Mouse (Mus musculus): ENCODE data around the gene Olfr654. TPM values are rescaled to one million over a fixed set of nuclear protein-coding genes. Genes with fewer than 3 reads are reported as not detected.

Gene Olfr654
- polyA plus RNA-seq, 1 experiment from 2014 or later: not detected

DNA sequence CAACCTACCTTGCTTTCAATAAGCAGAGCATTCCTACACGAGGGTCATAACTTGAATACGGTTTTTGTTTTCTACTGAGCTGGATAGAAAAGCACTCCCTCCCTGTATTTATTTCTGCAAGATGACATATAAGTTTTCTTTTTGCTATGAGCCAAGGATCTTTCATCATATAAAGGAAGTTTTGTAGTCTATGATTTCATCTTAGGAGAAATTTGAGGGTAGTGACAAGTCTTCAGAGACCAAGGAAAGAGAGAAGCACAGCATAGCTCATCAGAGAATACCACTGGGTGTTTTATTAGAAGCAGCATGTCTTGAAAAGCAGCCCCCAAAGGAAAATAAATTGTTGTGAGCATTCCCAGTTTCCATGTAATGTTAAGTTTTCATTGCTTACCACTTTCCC lies 14.9 kb downstream of the Olfr654 start, which contains the start of gene Olfr655:
Gene Olfr655, minus strand, starts transcription at position 101 of the 400 bp plus-strand sequence.
- no peak within 1 kb of the TSS for H3K9ac ChIP-seq (replicated peaks; ENCODE audit: low read length)
- H3K27me3 ChIP-seq (ENCODE audit: control insufficient read depth, insufficient read depth, low read length): no peaks in the 10 kb centered on the region
- no peak within 1 kb of the TSS for H3K4me2 ChIP-seq (ENCODE audit: low read depth, low read length)
- no peak within 1 kb of the TSS for H3K4me3 ChIP-seq (ENCODE audit: low read depth, low read length)
- no peaks in the 10 kb centered on the region for H3K36me3 ChIP-seq (replicated peaks; ENCODE audit: control insufficient read depth, insufficient read depth, low read depth, low read length)
- no peak for DNase-seq (ENCODE audit: low spot score)
- H3K27ac ChIP-seq (replicated peaks; ENCODE audit: low read depth, low read length): no peak within 1 kb of the TSS
- WGBS: 81% methylated on average over 2 of the region's 2 CpGs
- H3K9me3 ChIP-seq (replicated peaks; ENCODE audit: control insufficient read depth, low read length): no peaks in the 10 kb centered on the region
- H3K4me1 ChIP-seq (ENCODE audit: control insufficient read depth, insufficient read depth, low read length): no peaks in the 10 kb centered on the region
- ATAC-seq (replicated peaks; ENCODE audit: insufficient number of reproducible peaks, low FRiP score, low TSS enrichment, low read depth): no peak

DNA sequence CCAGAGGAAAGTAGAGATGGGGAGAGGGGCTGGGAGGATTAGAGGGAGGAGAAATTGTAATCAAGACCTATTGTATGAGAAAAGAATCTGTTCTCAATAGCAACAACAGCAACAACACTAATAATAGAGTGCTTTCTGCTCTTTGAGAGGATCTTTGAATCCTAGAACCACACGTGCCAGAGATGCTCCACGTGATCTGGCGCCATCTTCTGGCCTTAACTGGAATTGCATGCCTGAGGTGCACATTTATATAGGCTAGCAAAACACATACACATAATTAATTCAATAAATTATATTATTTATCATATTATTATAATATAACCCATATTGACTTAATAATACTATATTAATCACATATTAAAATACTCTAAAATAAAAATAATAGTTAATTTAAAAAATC lies 16.3 kb downstream of the Olfr654 start:
- 1% methylated on average over 3 of the region's 3 CpGs for whole genome bisulfite sequencing
- ATAC-seq (replicated peaks; ENCODE audit: insufficient number of reproducible peaks, low FRiP score, low TSS enrichment, low read depth): no peak
- DNase-seq (ENCODE audit: low spot score): peak; percentile 55

DNA sequence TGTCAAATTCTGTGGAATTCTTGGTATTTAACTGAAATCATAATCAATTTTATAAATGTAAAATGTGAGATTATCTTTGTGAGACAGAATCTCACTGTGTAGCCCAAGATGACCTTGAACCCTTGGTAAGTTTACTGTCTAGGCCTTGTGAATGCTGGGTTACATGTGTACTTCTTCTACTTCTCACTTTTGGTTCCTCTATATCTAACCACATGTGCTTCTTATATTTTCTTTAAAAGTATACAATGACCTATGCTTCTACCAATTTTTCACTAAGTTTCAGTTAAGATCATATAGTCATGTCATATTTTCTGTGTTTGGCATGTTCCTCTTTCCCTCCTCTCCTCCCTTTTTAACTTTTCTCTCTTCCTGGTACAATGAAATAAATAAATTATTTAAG lies 17.9 kb downstream of the Olfr654 start:
- Histone ChIP-seq H3K4me1 (ENCODE audit: control insufficient read depth, insufficient read depth, low read length) (no peaks in the 10 kb centered on the region), H3K36me3 (replicated peaks; ENCODE audit: control insufficient read depth, insufficient read depth, low read depth, low read length) (no peaks in the 10 kb centered on the region), H3K4me3 (ENCODE audit: low read depth, low read length) (no peak overlapping the region), H3K4me2 (ENCODE audit: low read depth, low read length) (no peak overlapping the region), H3K27ac (replicated peaks; ENCODE audit: low read depth, low read length) (no peak overlapping the region), H3K27me3 (ENCODE audit: control insufficient read depth, insufficient read depth, low read length) (no peaks in the 10 kb centered on the region), H3K9ac (replicated peaks; ENCODE audit: low read length) (no peak overlapping the region), H3K9me3 (replicated peaks; ENCODE audit: control insufficient read depth, low read length) (no peaks in the 10 kb centered on the region)
- ATAC-seq (replicated peaks; ENCODE audit: insufficient number of reproducible peaks, low FRiP score, low TSS enrichment, low read depth) (no peak), DNase-seq (ENCODE audit: low spot score) (no peak)

More for the DNA sequence above, 16.3 kb downstream of the Olfr654 start:
- no peak overlapping the region for H3K4me2 ChIP-seq (ENCODE audit: low read depth, low read length)
- H3K4me1 ChIP-seq (ENCODE audit: control insufficient read depth, insufficient read depth, low read length): no peaks in the 10 kb centered on the region
- no peaks in the 10 kb centered on the region for H3K9me3 ChIP-seq (replicated peaks; ENCODE audit: control insufficient read depth, low read length)
- H3K9ac ChIP-seq (replicated peaks; ENCODE audit: low read length): no peak overlapping the region
- H3K4me3 ChIP-seq (ENCODE audit: low read depth, low read length): no peak overlapping the region
- no peaks in the 10 kb centered on the region for H3K36me3 ChIP-seq (replicated peaks; ENCODE audit: control insufficient read depth, insufficient read depth, low read depth, low read length)
- no peak overlapping the region for H3K27ac ChIP-seq (replicated peaks; ENCODE audit: low read depth, low read length)
- H3K27me3 ChIP-seq (ENCODE audit: control insufficient read depth, insufficient read depth, low read length): no peaks in the 10 kb centered on the region

DNA sequence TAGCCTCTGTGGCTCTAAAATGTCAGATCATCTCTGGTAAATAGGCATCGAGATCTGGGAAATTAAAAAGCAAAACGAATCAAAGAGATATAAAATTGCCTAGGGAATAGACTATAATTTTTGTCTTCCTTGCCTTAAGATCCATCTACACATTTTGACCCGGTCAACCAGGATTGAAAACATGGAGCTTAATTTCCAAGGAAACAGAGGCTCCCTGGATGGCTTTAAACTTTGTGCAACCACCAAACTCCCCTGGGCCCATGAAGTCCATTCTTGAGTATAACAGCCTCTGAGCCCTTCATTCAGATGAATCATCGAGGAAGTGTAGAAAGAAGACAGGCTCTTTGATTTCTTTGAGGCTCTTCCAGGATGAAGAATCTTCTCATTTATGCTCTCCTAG lies 26.8 kb downstream of the Olfr654 start, which contains the start of gene Olfr656:
Gene Olfr656, plus strand, starts transcription at position 301 of the 400 bp plus-strand sequence.
- Histone ChIP-seq H3K9ac (replicated peaks; ENCODE audit: low read length) (no peak within 1 kb of the TSS), H3K4me2 (ENCODE audit: low read depth, low read length) (no peak within 1 kb of the TSS), H3K36me3 (replicated peaks; ENCODE audit: control insufficient read depth, insufficient read depth, low read depth, low read length) (no peaks in the 10 kb centered on the region), H3K4me3 (ENCODE audit: low read depth, low read length) (no peak within 1 kb of the TSS), H3K27ac (replicated peaks; ENCODE audit: low read depth, low read length) (no peak within 1 kb of the TSS), H3K9me3 (replicated peaks; ENCODE audit: control insufficient read depth, low read length) (no peaks in the 10 kb centered on the region), H3K27me3 (ENCODE audit: control insufficient read depth, insufficient read depth, low read length) (no peaks in the 10 kb centered on the region), H3K4me1 (ENCODE audit: control insufficient read depth, insufficient read depth, low read length) (no peaks in the 10 kb centered on the region)
- 77% methylated on average over 4 of the region's 4 CpGs for WGBS
- DNase-seq (ENCODE audit: low spot score): no peak
- ATAC-seq (replicated peaks; ENCODE audit: insufficient number of reproducible peaks, low FRiP score, low TSS enrichment, low read depth): no peak

DNA sequence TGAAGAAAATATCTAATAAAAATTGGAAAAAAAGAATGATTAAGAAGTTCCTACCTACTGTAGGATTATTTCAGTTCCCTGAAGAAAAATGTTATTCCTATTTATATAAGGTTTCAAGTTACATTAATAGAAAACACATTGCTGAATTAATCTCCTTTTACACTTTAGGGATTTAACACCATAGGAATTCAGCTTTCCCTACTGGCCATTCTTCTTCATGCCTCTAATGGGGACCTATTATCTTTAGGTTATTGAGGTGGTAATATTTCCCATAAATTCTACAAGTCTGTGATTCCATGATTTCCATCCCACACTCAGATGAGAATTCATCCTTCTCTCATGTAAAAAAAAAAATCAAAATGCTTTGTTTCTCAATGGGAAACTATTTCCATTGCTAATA lies 37.7 kb downstream of the Olfr654 start, which contains the start of gene Olfr657:
Gene Olfr657, plus strand, starts transcription at position 301 of the 400 bp plus-strand sequence.
- no peaks in the 10 kb centered on the region for H3K36me3 ChIP-seq (replicated peaks; ENCODE audit: control insufficient read depth, insufficient read depth, low read depth, low read length)
- no peaks in the 10 kb centered on the region for H3K4me1 ChIP-seq (ENCODE audit: control insufficient read depth, insufficient read depth, low read length)
- DNase-seq (ENCODE audit: low spot score) (no peak), ATAC-seq (replicated peaks; ENCODE audit: insufficient number of reproducible peaks, low FRiP score, low TSS enrichment, low read depth) (no peak)
- H3K4me3 ChIP-seq (ENCODE audit: low read depth, low read length): no peak within 1 kb of the TSS
- no peaks in the 10 kb centered on the region for H3K9me3 ChIP-seq (replicated peaks; ENCODE audit: control insufficient read depth, low read length)
- no peaks in the 10 kb centered on the region for H3K27me3 ChIP-seq (ENCODE audit: control insufficient read depth, insufficient read depth, low read length)
- no peak within 1 kb of the TSS for H3K9ac ChIP-seq (replicated peaks; ENCODE audit: low read length)
- no peak within 1 kb of the TSS for H3K27ac ChIP-seq (replicated peaks; ENCODE audit: low read depth, low read length)
- H3K4me2 ChIP-seq (ENCODE audit: low read depth, low read length): no peak within 1 kb of the TSS

Other genes starting within 250 kb of the Olfr654 start
- gene Trim12c, start 233.7 kb upstream of the Olfr654 start, polyA plus RNA-seq (2014; fragmentation: Nextera tagmentation; extraction: Ambion mirVana): 1.0 and 1.2 TPM in 2 replicates
- not detected in 2 replicates for gene Trim30b, start 217.1 kb upstream of the Olfr654 start, polyA plus RNA-seq (2014; fragmentation: Nextera tagmentation; extraction: Ambion mirVana)
- not detected in 2 replicates for gene Trim30c, start 186.2 kb upstream of the Olfr654 start, polyA plus RNA-seq (2014; fragmentation: Nextera tagmentation; extraction: Ambion mirVana)
- 0.50 and 1.3 TPM in 2 replicates for gene Trim30a, start 121.8 kb upstream of the Olfr654 start, polyA plus RNA-seq (2014; fragmentation: Nextera tagmentation; extraction: Ambion mirVana)
- 0.25 and 0.31 TPM in 2 replicates for gene Trim30d, start 79.2 kb upstream of the Olfr654 start, polyA plus RNA-seq (2014; fragmentation: Nextera tagmentation; extraction: Ambion mirVana)
- gene Olfr651, start 36.9 kb upstream of the Olfr654 start, polyA plus RNA-seq (2014; fragmentation: Nextera tagmentation; extraction: Ambion mirVana): not detected in 2 replicates
- gene Olfr652, start 26.1 kb upstream of the Olfr654 start, polyA plus RNA-seq (2014; fragmentation: Nextera tagmentation; extraction: Ambion mirVana): not detected in 2 replicates
- gene Olfr653, start 9.7 kb upstream of the Olfr654 start, polyA plus RNA-seq (2014; fragmentation: Nextera tagmentation; extraction: Ambion mirVana): not detected in 2 replicates
- gene Olfr655, start 14.8 kb downstream of the Olfr654 start, polyA plus RNA-seq (2014; fragmentation: Nextera tagmentation; extraction: Ambion mirVana): not detected in 2 replicates
- not detected in 2 replicates for gene Olfr656, start 26.9 kb downstream of the Olfr654 start, polyA plus RNA-seq (2014; fragmentation: Nextera tagmentation; extraction: Ambion mirVana)
- not detected in 2 replicates for gene Olfr657, start 37.8 kb downstream of the Olfr654 start, polyA plus RNA-seq (2014; fragmentation: Nextera tagmentation; extraction: Ambion mirVana)
- gene Olfr658, start 60.3 kb downstream of the Olfr654 start, polyA plus RNA-seq (2014; fragmentation: Nextera tagmentation; extraction: Ambion mirVana): not detected in 2 replicates
- not detected in 2 replicates for gene Olfr659, start 79.7 kb downstream of the Olfr654 start, polyA plus RNA-seq (2014; fragmentation: Nextera tagmentation; extraction: Ambion mirVana)
- gene Olfr661, start 99.5 kb downstream of the Olfr654 start, polyA plus RNA-seq (2014; fragmentation: Nextera tagmentation; extraction: Ambion mirVana): not detected in 2 replicates
- gene Usp17le, start 190.4 kb downstream of the Olfr654 start, polyA plus RNA-seq (2014; fragmentation: Nextera tagmentation; extraction: Ambion mirVana): not detected in 2 replicates